Mouse (Mus musculus) kidney, adult 2 months (tissue): ENCODE data around the gene Gapdh. TPM values are rescaled to one million over a fixed set of nuclear protein-coding genes. Genes with fewer than 3 reads are reported as not detected.
"Not testable (repeated sequence)": the region's sequence is repeated elsewhere in the genome, so short reads cannot be mapped to it uniquely, and the experiment has no call there.

ENCODE experiments used
- DNase-seq: peaks from one replicate; pipeline ENCODE4 v3.0.0; 2021
- H3K27ac ChIP-seq: fragments of 200-500 bp; 2 replicates; pipeline ENCODE4 v1.5.1; 2012; ENCODE audit warnings: low read depth, low read length, control low read depth, inconsistent platforms; ENCODE audit not compliant: insufficient read depth
- H3K27me3 ChIP-seq: fragments of 200-500 bp; replicated peaks from 2 replicates; pipeline ENCODE4 v1.6.1; 2012; ENCODE audit warnings: mild to moderate bottlenecking, moderate library complexity, low read length, inconsistent platforms; ENCODE audit not compliant: control insufficient read depth, insufficient read depth
- H3K36me3 ChIP-seq: fragments of 200-500 bp; 2 replicates; pipeline ENCODE4 v1.6.1; 2012; ENCODE audit warnings: mild to moderate bottlenecking, moderate library complexity, low read length, inconsistent platforms; ENCODE audit not compliant: control insufficient read depth, insufficient read depth
- H3K4me1 ChIP-seq: fragments of 200-500 bp; 2 replicates; pipeline ENCODE4 v1.6.1; 2011; ENCODE audit warnings: low read length; ENCODE audit not compliant: control insufficient read depth, insufficient read depth
- H3K4me3 ChIP-seq: fragments of 200-500 bp; 2 replicates; pipeline ENCODE4 v1.5.1; 2011; ENCODE audit warnings: mild to moderate bottlenecking, low read depth, low read length, control low read depth; ENCODE audit not compliant: insufficient read depth
- CTCF ChIP-seq: fragments of 200-500 bp; conservative IDR thresholded peaks from 2 replicates; pipeline ENCODE4 v1.5.1; 2011; ENCODE audit warnings: low read depth, mild to moderate bottlenecking, control low read depth, low read length, moderate library complexity, mixed read lengths; ENCODE audit not compliant: insufficient read depth, insufficient read length
- POLR2A ChIP-seq: fragments of 200-500 bp; IDR thresholded peaks from one replicate; pipeline ENCODE4 v1.6.1; 2011; ENCODE audit warnings: low read depth, low read length, control low read depth
- WGBS: fragments of 180-500 bp; shearing (Covaris S2); methylation state at CpG from one replicate; pipeline ENCODE4 v1.1.7; 2018; 5-methylcytosine and 5-hydroxymethylcytosine counted together
- polyA plus RNA-seq: library from polyadenylated mRNA; depleted of rRNA; stranded (reverse); fragments of >200 nt; gene quantifications from 2 replicates; pipeline ENCODE4 v1.2.3, GENCODE M21; 2012

Gapdh gene
- polyA plus RNA-seq, 1 experiment: 7,324 TPM

- peak; percentile 73 for DNase-seq
- not testable (repeated sequence) for H3K27me3 ChIP-seq, H3K4me3 ChIP-seq, H3K4me1 ChIP-seq, H3K27ac ChIP-seq, H3K36me3 ChIP-seq
- 5% methylated on average over 4 of the region's 5 CpGs for WGBS
- TF ChIP-seq CTCF: peak; percentile 47
Measured at GRCm38 (mm10) chr6:125161971-125162370, 4.3 kb downstream of the Gapdh start.

GRCm38 (mm10) chr6:125160854-125161760 lies 5.2 kb downstream of the Gapdh start:
- H3K27ac ChIP-seq: peak overlapping the region; percentile 33; the same call in 1 of the 2 replicates
- peak; percentile 8 for TF ChIP-seq POLR2A
- TF ChIP-seq CTCF: no peak
- no peak overlapping the region for H3K4me3 ChIP-seq
- H3K36me3 ChIP-seq: peaks cover 5% of the 10 kb centered on the region
- DNase-seq: peak; percentile 90
- 28% methylated on average over 22 of the region's 22 CpGs for WGBS
- H3K4me1 ChIP-seq: no peaks in the 10 kb centered on the region; the same call in 1 of the 2 replicates
- H3K27me3 ChIP-seq: no peaks in the 10 kb centered on the region

DNA sequence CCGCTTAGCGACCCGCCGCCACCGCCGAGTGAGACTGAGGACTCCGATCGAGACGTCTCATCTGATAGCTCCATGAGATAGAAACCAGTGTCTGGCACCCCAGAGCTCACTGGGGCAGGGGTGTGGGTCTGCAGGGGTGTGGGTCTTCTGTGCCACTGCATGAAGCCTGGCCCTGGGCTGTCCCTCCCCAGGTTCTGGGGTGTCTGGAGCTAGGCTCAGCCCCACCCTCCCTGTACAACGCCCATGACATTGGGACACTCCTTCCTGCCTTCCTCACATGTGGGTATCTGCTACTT lies 5.8 kb downstream of the Gapdh start:
- WGBS: 68% methylated on average over 10 of the region's 10 CpGs
- no peaks in the 10 kb centered on the region; the same call in 1 of the 2 replicates for H3K4me1 ChIP-seq
- H3K27ac ChIP-seq: peak overlapping the region; percentile 33; the same call in 1 of the 2 replicates
- TF ChIP-seq CTCF (no peak), POLR2A (no peak)
- H3K36me3 ChIP-seq: peaks cover 5% of the 10 kb centered on the region
- DNase-seq: no peak
- H3K27me3 ChIP-seq: no peaks in the 10 kb centered on the region
- H3K4me3 ChIP-seq: no peak overlapping the region

DNA sequence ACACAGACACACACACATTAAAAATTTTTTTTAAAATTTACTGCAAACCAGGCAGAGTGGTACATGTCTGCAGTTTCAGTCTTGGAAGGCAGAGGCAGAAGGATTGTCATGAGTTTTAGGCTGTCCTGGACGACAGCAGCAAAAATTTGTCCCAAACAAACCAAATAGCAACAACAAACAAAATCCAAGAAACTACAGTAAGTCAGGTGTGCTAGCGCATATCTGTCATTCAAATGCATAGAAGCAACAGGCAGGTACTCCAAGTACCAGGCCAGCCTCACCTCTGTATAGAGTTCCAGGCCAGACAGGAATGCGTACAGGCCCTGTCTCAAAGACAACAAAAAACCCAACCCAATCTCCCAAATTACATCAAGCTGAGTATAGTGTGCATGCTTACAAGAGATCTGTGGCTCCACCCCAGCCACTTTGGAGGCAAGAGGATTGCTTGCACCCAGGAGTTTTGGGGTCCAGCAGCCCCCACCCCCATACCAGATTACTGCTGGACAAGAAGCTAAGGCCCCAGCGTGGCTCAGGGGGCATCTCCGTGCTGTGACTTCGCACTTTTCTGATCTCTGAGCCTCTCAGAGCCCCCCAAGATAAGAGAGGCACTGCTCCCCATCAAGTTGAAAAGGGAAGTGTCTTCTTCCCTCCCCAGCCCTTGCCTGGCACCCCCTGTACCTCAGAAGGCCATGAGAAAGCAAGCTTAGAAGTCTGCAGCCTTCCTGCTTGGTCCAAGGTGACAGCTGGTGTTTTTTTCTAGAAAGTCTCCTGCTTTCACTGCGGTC lies 6.3 kb downstream of the Gapdh start:
- Histone ChIP-seq H3K27me3 (no peaks in the 10 kb centered on the region), H3K36me3 (peaks cover 5% of the 10 kb centered on the region), H3K4me1 (no peaks in the 10 kb centered on the region; the same call in 1 of the 2 replicates), H3K27ac (no peak overlapping the region), H3K4me3 (no peak overlapping the region)
- 87% methylated on average over 7 of the region's 7 CpGs for WGBS
- no peak for DNase-seq
- no peak for TF ChIP-seq POLR2A
- TF ChIP-seq CTCF: no peak

DNA sequence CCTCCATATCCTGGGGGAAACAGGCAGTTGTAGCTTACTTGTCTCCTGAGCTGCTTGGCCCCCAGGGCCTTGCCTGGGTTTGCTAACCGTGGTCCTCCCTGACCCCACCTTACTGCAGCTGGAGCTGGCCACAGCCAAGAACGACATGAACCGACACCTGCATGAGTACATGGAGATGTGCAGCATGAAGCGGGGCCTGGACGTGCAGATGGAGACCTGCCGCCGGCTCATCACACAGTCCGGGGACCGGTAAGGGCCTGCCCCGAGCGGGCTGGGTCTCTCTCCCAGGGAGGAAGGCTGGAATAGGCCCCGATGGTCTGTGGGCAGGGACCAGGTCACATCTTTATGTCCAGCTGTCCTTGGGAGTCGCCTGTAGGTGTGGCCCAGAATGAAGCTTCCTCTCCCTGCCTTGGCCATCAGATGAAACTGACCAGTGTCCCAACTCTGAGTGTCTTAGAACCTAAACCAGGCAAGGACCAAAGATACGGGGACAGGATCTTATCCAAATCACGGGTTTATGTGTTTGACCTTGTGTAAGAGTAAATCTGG lies 7.2 kb downstream of the Gapdh start:
- WGBS: 78% methylated on average over 15 of the region's 15 CpGs
- DNase-seq: no peak
- H3K4me3 ChIP-seq: no peak overlapping the region
- TF ChIP-seq CTCF (no peak), POLR2A (no peak)
- H3K27me3 ChIP-seq: no peaks in the 10 kb centered on the region
- no peak overlapping the region for H3K27ac ChIP-seq
- no peaks in the 10 kb centered on the region; the same call in 1 of the 2 replicates for H3K4me1 ChIP-seq
- peaks cover 5% of the 10 kb centered on the region for H3K36me3 ChIP-seq

- no peaks in the 10 kb centered on the region; the same call in 1 of the 2 replicates for H3K4me1 ChIP-seq
- no peak overlapping the region for H3K4me3 ChIP-seq
- WGBS: 38% methylated on average over 7 of the region's 7 CpGs
- peak; percentile 40 for DNase-seq
- no peak overlapping the region for H3K27ac ChIP-seq
- no peaks in the 10 kb centered on the region for H3K36me3 ChIP-seq
- TF ChIP-seq CTCF (no peak), POLR2A (no peak)
- H3K27me3 ChIP-seq: no peaks in the 10 kb centered on the region
Measured at GRCm38 (mm10) chr6:125156903-125157614, 9.2 kb downstream of the Gapdh start.

GRCm38 (mm10) chr6:125156491-125156890 lies 9.8 kb downstream of the Gapdh start:
- 83% methylated on average over 3 of the region's 3 CpGs for WGBS
- Histone ChIP-seq H3K27ac (no peak overlapping the region), H3K36me3 (no peaks in the 10 kb centered on the region), H3K4me3 (no peak overlapping the region), H3K27me3 (no peaks in the 10 kb centered on the region), H3K4me1 (no peaks in the 10 kb centered on the region; the same call in 1 of the 2 replicates)
- TF ChIP-seq POLR2A: no peak
- no peak for TF ChIP-seq CTCF
- no peak for DNase-seq
